Mouse (Mus musculus): ENCODE results near the gene Pde4c.

Pde4c gene

GRCm38 (mm10) chr8:70767503-70767902 lies 44.0 kb downstream of the Pde4c start:
- DNase-seq, result no peak

DNA sequence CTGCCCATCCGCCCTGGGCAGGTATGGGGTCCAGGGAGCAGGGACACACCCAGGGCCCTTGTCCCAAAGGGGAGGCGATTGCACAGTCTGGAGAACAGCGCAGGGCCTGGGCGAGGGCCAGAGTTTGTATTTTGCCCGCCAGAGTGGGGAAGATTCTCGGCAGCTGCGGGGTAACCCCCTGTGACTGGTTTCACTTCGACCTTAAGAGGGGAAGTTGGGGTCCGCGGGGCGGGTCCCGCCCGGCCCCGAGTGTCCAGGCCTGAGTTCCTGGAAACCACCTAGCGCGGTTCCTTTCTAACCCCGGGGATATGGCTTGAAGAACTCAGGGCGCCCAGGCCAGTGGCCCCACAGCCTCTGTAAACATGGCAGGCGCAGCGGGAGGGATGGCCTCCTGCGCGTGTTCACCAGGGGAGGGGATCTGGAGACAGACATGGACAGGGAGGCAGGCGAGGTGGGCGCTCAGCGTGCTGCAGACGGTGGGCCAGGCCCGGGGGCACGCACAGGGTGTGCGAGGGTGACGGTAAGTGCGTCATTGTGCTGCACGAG lies 44.8 kb downstream of the Pde4c start:
- DNase-seq, result no peak

DNA sequence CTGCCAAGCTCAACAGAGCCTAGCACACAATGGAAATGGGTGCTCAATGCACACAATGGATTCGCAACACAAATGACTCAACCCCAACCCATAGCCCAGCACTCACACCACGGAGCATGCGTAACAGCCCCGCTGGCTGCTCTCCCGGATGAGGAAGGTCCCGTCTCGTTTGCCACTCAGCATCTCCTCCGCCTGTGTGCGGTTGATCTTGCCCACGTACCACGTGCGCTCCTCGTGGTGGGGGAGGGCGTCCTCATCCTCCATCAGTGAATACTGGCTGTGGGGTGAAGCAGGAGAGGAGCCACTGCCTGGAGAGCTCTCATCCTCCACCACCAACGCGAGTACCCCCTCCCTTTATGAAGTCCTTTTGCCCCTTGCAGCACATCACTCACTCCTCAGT lies 45.4 kb downstream of the Pde4c start:
- no peak for DNase-seq

- peak; percentile 99 for DNase-seq
Measured at GRCm38 (mm10) chr8:70769359-70769758, 45.8 kb downstream of the Pde4c start.

- no peak for DNase-seq
Measured at GRCm38 (mm10) chr8:70769858-70770257, 46.3 kb downstream of the Pde4c start.

DNA sequence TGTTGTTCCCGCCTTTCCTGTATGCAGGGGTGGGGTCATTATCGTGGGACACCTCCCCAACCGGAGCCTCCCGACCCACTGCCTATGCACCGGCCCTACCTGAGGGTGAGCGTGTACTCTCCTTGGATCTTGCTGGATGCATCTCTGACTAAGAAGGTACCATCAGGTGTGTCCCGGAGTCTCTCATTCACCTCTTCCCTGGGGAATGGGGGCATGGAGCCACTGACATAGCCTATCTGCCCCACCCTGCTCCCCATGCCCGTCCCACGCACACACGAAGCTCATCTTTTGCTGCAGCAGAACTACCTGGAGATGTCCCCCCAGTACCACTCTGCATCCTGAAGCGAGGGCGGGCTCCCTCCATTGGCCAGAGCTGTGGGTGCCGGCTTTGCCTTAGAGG lies 47.2 kb downstream of the Pde4c start:
- no peak for DNase-seq

DNA sequence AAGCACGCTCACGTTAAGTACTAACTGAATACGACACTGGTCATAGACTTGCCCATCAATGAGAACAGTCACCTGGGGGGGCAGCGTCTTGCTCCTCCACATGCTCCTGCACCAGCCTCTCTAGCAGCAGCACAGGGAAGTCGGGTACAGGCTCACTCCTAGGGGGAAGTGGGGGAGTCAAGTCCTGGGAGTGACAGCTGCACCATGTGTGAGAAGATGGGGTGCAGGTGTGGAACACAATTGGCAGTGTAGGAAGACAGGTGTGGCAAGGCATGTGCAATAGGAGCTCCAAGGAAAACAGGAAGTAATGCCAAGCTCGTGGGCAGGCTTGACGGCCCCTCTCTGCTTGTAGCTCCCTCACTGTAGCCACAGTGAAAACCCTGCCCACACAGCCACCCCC lies 47.7 kb downstream of the Pde4c start:
- DNase-seq, result no peak

DNA sequence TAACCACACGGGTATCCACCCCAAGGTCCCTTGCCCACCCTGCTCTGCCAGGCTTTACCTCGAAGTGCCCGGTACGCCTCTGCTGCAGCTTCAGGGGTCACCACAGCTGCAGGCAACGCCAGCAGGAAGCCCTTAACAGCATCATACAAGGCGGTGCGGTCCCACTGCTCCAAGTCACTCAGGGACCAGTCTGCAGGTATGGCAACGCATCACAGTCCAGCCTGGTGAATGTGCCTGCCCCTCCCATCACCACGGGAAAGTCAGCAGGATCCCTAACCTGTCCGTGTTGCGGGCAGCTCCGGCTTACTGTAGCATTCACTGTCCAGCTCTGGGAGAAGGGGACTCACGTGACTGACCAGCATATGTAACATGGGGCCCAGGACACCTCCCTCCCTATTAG lies 48.6 kb downstream of the Pde4c start:
- DNase-seq, result no peak

DNA sequence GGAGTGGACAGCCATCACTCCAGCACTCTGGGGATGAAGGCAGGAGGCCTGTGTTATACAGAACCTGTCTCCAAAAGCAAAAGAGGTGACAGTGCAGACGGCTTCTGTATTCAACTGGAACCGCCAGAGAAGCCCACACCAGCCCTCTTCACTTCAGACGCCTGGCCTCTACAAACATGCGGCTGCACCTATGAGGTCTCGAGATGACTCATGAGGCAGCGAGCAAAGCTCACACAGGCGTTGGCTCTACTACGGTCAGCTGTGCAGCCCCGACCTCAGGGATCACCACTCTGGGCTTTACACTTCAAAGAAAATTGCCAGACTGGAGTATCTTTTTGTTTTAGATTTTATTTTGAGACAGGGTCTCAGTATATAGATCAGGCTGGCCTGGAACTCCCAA lies 49.4 kb downstream of the Pde4c start:
- DNase-seq, result no peak

DNA sequence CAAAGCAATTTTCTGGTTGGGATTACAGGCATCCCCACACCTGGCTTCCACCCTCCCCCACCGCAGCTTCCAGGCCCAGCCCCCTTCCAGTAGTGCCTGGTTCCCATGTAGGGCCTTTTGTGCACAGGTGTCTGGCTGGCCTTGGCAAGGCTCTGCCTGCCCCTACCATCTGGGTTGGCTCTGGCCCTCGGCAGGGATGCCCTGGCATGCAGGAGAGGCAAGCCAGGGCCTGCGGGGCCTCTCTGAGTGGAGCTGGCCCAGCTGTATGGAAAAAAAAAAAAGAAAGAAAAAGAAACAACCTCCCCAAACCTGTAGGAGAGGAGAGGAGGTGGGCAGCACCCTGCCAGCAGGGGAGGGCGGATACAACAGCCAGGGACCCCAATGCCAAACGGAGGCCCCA lies 49.9 kb downstream of the Pde4c start:
- DNase-seq, result no peak

- peak; percentile 71 to 84 for DNase-seq
Measured at GRCm38 (mm10) chr8:70773833-70774232, 50.3 kb downstream of the Pde4c start.

DNA sequence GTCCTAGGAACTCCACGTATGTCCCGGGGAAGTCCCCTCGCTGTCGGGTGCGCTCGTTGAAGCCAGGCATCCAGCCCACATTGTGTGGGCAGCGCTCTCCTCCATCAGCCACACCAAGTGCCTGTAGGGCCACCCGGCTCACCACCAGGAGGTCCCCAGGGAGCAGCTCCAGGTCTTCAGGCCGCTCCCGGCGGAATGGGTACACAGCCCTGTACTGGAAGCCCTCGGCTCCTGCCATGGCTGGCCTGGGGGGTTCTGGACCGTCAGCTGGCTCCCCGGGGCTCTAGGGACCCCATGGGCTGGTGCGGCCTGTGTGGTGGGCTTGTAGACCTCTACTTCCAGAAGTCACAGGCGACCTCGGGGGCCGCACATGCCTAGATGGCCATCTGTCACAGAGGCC lies 51.2 kb downstream of the Pde4c start:
- no peak for DNase-seq

DNA sequence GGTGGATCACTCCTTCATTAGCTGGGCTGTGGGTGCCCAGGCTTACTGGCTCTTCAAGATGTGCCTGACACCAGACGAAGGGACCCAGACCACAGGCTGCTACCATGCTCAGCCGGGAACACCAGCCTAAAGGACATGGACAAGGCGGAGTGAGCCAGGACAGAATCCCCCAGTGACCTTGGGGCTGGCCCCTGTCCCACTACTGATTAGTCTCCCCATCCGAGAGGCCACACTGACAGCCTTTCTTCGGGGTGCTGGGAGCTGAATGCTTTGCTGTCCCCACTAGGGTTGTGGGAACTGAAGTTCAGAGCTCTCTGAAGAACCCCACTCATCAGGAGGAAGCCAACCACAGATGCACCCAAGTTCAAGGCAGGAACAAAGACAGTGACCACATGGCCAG lies 51.7 kb downstream of the Pde4c start:
- DNase-seq, result no peak

GRCm38 (mm10) chr8:70775851-70776495 lies 52.5 kb downstream of the Pde4c start:
- DNase-seq, result no peak

DNA sequence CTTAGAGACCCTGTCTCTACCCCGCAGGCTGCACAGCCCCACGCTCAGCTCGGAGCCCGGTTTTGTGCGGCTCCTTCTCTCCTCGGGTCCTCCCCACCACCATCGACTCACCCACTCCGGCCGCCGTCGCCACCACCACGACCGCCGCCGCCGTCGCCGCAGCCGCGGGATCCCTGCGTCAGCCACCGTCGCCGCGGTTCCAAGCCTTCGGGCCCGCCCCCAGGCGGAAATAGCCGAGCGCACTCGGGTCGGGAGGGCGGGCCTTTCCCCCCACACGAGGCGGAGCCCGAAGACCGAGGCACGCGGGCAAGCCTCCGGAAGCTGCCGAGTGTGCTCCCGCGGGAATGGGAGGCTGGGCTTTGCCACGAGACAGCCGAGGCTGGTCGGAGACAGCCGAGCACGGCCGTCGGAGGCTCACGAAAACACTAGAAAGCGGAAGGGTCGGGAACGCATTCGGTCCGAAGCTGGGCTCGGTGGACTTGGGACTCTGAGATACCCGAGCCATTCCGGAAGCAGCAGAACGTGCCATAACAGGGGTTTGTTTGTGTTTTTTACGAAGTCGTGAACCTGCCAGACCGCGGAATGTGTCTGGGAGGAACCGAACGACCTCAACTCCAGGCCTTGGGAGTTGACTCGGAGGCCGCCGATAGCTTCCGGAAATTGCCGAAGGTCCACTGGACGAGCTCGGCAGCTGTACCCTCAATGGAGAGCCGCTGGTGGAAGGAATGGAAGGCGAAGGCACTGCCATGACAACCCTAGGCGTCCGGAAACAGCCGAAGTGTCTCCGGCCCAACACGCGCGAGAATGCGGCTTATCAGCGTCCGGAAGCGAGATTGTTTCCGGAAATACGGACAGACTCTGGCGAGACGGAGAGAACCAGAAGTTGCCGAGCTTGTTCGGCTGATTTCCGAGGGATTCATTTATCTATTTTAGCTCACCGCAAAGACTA lies 53.2 kb downstream of the Pde4c start, which contains the start of gene Pik3r2:
Pik3r2 (minus strand) TSS at position 218 of the 949 bp plus-strand sequence.
- peak; percentile 99 for DNase-seq

GRCm38 (mm10) chr8:70780093-70780492 lies 56.6 kb downstream of the Pde4c start:
- no peak for DNase-seq

DNA sequence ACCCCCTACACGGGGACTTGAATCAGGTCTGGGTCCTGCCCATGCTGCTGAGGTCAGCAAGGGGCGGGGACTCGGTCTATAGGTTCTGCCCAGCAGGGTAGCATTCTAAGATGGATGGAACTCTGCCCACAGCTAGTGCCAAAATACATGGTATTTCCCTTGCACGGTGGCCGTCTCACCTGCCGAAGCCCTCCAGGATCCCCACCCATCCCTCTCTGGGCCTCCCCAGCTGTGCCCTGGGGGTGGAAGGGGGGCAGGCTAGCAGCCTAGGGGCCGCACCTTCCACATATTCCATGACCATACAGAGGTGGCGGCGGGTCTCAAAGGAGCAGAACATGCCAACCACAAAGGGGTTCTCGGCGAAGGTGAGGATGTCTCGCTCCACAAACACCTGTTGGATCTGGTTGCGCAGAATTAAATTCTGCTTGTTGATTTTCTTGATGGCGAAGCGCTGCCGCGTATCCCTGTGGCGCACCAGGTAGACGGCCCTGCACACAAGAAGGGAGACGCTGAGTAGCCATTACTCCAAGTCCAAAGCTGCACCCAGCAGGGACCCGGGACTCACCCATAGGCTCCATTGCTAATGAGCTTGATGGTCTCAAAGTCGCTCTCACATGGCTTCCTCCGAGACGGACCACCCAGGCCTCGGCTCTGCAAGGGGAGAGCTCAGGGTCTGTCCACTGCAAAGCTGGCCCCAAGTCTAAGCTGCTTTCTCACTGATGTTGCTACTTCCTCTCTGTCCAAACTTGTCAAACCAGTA lies 63.0 kb downstream of the Pde4c start:
- DNase-seq, result no peak

DNA sequence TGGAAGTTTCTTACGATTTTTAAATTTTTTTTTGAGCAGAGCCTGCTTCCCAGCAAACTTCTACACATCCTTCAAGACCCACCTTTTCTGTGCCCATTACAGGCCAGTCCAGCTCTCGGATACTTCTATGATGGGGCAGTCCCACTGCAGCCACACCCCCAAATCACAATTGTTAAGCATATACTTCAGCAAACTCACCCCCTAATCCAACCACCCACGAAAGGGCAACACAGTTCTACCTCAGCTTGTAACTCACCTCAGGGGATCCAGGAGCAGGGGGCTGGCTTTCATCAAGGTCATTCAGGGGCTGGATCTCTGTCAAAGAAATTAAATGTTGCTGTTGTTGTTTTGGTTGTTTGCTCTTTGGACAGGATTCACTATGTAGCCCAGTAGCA lies 63.5 kb downstream of the Pde4c start:
- DNase-seq, result no peak

DNA sequence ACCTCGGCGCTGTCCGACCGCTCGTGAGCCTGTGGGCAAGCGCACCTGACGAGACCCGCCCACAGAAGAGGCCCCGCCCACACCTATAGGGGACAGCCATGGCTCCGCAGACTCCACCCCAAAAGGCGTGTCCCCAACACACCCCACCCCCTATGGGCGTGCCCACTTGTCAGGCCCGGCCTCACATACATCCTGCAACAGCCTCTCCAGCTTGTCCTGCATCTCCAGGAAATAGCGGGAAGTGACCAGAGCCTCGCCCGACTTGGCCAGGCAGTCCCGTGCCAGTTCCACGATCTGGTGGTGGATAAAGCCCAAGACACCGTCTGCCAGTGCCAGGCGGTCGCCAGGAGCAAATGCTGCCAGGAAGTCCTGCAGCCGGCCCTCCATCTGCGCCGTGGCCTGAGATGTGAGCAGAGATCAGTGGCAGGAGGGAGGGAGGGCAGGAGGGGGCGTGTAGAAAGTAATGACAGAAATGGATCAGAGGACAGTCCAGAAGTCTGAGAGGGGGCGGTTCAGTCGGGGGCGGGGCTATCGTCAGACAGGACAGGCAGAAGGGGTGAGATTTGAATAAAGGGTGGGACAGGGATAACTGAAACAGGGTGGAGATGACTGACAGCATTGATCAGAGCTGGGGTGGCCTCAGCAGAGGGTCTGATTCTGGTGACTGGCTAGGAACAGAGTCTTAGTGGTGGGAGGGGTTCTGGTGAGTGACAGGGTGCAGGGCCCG lies 64.6 kb downstream of the Pde4c start:
- peak; percentile 78 to 84 for DNase-seq

GRCm38 (mm10) chr8:70789046-70789445 lies 65.5 kb downstream of the Pde4c start:
- DNase-seq, result no peak

GRCm38 (mm10) chr8:70790846-70791245 lies 67.3 kb downstream of the Pde4c start:
- DNase-seq, result peak in 1 of 2 experiments; percentile 52

DNA sequence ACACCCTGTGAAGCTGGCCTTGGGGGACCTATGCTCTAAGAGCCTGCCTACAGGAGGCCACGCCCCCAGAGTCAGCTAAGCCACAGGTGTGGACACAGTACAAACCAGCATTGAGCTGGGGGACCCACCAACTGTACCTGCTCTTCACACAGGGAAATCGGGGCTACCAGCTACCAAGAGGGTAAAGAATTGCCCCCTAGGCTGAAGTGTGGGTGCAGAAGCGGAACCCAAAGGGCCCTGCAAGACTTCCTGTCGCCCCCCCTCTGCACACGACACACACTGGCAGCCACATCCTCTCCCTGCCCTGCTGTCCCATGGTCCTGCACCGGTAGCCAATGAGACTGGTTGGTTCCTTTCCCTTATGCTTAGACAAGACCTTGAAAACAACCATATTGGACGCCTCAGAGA lies 67.8 kb downstream of the Pde4c start:
- peak; percentile 53 to 69 for DNase-seq
